Mouse (Mus musculus) ES-Bruce4 (cell line): ENCODE data around the gene Toe1.

Experiments used
- CTCF ChIP-seq: IDR thresholded peaks from one replicate; pipeline ENCODE4 v1.8.1; 2011; ENCODE audit warnings: low read depth, low read length
- POLR2A ChIP-seq: IDR thresholded peaks from one replicate; pipeline ENCODE4 v1.8.1; 2011; ENCODE audit warnings: low read length; ENCODE audit not compliant: insufficient read depth

- TF ChIP-seq CTCF (no peak), POLR2A (no peak)
These were observed 43.4 kb downstream of the Toe1 start for GRCm38 (mm10) chr4:116764001-116764400.
